Mouse (Mus musculus): Measurements from ENCODE around the gene Gh.

- TF ChIP-seq CTCF (IDR thresholded peaks at IDR 0.05; ENCODE audit: low read depth, low read length) (no peak), GATA2 (IDR thresholded peaks at IDR 0.05; ENCODE audit: borderline replicate concordance, low read depth, low read length) (no peak), POLR2AphosphoS5 (IDR thresholded peaks at IDR 0.05; ENCODE audit: insufficient replicate concordance, low read depth, low read length) (no peak)
Observed at GRCm38 (mm10) chr11:106329682-106330081, 28.0 kb upstream of the Gh start.
